Mouse (Mus musculus) gastrocnemius, postnatal 10 days (tissue): ENCODE measurements at regions not wholly inside any gene's neighbourhood (a gene's known extent, or its start where the extent isn't known, plus 50 kb on each side); places are given as distances from the start of the nearest gene placed in this dataset.

Experiments used
- DNase-seq: peaks from one replicate; pipeline ENCODE4 v3.0.0; 2021; ENCODE audit warnings: mixed read lengths

DNA sequence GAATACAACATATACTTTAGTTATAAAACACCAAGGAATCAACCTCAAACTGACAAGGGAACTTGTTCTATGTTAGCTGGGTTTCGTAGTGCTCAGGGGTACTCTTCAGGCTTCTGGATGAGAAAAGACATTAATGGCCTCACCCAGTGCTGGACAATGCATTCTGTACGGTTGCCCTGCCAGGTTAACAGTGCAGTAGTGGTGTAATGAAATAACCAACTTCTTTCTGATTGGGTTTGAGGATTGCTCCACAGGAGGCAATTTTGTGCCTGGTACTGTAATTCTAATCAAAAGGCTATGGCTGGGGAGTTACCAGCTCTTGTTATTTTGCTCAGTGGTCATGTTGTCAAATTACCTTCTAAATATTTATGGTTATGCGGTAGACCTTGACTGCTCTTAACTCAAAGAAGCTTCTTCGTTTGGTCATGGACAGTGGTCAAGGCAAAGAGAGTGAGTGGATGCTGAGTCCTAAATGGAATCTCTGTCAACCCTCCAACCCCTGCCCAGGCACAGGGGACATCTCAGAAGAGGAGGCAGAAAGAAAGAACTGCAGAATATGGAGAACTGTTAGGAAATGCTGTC is 158.8 kb upstream of the B3gat2 start:
- no peak for DNase-seq

DNA sequence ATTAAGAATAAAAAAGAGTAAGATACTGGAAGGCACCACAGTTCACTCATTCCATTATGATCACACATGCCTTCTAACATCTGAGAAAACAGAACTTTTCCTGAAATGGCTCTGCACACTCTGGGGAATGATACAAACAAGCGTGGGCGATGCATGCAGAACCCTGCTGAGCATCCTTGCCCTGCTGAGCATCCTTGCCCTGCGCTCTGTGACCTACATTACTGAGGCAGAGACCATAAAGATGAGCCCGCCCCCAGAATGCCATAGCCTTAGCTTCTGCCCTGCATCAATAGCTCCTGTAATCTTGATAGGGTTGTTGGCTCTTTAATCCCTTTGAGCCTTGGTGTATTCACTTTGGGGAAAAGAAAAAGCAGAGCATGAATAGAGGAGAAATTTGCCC is 132.2 kb upstream of the B3gat2 start:
- DNase-seq, result no peak

DNA sequence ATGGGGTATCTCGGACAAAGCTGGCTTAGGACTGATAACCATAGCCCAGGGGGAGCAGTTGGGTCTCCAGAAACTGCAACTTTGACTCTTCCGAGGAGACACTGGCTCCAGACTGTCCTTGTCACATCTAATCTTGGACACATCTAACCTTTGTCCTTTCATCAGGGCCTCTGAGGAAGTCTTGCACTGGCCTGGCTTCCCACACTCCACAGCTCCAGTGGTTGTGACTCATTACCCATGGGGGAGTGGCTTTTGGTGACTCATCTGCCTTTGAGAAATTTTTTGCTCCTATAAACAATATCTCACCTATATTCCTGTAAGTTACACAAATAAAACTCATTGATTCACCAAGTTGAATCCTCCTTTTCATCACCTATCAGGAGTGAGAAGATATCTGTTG is 116.5 kb upstream of the B3gat2 start:
- no peak for DNase-seq

DNA sequence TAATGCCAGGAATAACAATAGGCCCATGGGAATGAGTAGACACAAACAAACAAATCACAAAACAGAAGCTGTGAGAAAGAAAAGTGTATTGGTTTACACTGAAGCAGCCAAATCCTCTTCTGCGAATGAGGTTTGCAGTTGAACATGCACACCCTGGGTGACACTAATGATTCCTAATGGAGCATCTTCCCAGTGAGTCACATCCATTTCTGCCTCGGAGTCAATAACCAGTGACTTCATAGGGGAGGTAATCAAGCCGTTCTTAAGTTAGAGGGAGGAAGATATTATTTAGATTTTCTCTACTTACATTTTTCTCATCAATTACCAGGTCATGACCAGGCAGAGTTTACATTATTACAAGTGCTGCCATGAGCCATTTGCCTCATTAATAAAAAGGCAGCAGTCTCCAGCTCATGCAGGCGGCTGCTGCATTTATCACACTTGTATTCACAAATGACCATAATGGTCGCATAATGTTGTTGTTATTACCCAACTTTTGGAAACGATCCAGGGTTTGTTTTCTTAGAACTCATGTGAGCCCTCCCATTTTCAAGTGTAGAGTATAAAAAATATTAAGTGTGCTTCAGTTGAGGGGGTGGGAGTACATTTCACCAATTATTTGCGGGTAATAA is 112.6 kb upstream of the B3gat2 start:
- no peak for DNase-seq

DNA sequence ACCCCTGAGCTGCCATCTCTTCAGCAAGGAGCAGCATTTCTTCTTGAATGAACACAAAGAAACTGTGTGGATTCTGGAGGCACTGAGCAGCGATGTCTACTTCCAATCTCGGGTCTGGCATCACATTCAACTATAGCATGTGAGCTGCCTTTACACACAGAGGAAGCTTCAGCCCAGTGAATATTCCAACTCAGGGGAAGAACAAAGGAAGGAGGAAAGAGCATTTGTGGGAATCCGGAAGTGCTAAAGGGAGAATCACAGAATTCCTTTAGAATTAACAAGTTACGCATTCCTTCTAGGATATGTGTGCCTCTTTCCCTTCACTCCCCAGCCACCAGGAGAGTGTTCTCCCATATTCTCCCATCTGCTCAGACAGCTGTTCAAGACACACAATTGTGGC is 111.7 kb upstream of the B3gat2 start:
- no peak for DNase-seq

DNA sequence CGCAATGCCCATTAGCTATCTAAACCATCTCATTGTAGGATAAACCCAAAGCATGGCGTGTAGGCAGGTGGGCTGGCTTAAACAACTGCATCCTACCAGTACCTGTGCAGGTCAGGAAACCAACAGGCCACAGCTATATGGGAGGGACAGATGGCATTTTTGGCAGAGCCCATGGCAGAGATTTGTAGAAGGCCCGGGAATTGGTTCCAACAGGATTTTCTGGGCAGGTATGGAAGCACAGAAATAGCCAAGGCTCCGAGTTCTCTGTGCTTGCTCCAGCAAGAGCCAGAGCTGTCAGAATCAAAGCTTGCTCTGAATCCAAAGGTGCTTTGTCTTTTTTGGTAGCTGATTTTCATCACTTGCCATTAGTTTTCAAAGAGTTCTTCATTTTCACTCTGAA is 107.9 kb upstream of the B3gat2 start:
- no peak for DNase-seq

DNA sequence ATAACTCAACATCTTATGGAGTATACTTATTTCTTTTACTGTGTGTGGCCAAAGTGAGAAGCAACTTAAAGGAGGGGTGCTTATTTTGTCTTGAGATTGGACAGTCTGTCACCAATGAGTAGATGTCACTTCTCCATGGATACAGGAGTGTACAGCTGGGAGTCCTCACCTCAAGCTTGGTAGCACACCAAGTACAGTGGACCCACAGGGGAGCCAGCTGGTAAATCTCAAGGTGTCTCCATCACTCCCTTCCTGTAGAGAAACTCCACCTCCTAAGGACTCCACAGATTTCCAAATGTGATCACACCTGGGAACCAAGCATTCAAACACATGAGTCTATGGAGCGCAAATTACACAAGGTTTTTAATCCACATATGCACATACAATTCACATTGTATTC is 105.8 kb upstream of the B3gat2 start:
- DNase-seq, result no peak

DNA sequence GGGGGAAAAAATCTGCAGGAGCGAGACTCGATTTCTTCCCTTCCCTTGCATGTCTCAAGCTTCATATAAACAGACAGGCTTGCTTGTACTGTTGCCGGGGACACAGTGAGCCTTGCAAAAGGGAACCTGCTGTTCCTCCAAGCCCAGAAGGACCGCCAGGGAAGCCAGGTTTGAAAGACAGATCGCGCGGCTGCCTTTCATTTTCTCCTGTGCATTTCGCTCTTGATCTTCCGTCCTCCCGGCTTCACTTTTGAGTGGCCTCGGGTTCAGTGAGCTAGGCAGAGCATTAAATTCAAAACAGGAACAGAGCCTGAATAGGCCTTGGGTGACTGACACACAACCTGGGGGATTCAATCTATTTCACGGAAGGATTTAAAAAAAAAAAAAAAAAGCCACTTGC is 105.3 kb upstream of the B3gat2 start:
- no peak for DNase-seq

DNA sequence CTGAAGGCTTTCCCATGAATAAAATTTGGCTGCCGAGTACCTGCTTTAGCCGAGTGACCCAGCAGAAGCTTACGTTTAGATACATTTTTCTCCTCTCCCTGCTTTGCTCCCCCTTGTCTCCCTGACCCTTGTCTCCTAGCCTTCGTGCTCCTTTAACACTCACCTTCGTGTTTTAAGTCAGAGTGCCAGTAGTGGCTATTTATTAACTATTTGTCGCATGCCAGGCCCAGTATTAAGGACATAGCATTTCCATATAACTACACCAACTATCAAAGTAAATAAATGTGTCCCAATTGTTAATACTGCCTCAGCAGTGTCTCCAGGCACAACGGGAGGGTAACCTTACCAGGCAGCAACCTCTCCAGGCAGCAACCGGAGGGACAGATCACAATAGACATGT is 104.8 kb upstream of the B3gat2 start:
- no peak for DNase-seq

DNA sequence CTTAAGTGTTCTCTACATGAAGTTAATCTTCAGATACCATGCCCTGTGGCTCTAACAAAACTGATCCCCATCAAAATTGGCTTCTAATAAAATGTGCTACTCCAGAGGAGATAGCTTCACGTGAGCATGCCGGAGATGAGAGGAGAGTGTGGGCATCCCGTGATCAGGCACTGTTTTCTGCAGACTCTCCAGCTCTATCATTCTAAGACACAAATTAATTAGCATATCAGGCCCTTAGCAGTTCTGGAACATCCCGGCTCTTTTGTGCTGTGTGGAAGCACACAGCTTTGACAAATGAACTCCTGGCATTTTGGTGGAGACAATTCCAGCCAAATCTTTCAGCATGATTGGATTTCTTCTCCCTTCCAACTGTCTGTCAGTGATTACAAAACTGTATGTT is 91.0 kb upstream of the B3gat2 start:
- DNase-seq, result no peak

DNA sequence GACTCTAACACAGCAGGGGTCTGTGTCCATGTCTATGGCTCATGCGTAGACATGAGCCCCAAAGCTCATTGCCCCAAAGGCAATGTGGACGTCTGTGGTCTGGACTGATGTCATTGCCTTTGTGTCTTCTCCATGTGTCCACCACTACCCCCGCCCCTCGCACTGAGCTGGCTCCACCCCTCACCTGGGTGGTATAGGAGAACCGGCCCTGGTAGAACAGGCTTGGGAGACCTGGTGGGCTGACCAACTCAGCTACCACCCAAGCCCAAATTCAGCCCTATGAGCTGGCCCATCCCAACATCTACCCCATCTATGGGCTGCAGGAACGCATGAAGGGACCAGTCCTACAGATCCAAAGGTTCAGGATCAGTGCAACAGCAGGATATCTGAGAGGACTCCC is 87.2 kb upstream of the B3gat2 start:
- DNase-seq, result no peak

DNA sequence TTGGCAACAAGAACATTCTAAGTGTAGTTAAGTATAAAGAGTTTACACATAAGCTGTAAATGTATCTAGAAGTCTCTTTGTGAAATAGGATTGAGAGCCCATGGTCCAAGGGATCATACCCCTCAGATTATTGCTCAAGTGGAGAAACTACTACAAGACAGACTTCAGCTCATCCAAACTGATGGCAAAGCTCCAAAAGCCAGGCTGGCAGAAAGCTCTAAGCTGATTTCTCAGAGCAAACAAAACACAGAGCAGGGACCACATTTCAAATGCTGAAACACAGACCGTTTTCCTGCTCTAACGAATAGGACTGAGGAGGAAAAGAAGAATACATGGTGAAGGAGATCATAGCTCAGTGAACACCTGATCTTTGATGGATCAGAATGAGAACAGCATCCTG is 85.3 kb upstream of the B3gat2 start:
- no peak for DNase-seq

DNA sequence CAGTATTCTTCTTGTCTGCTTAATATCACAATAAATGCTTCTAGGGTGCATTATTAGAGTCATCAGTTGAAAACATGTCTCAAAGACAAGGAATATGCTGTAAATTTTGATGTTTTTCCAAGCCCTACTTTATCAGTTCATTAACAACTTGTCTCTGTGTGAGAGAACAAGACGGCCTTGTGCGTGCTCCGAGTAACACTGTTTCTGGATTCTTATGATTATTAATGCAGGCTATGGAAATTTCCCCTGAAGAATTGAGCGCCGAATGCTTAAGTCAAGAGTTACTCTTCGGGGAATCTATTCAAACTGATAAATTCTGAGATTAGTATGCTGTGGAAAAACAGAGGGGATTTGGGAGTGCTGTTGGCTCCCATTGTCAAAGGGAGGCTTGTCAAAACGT is 72.2 kb upstream of the B3gat2 start:
- DNase-seq, result no peak

DNA sequence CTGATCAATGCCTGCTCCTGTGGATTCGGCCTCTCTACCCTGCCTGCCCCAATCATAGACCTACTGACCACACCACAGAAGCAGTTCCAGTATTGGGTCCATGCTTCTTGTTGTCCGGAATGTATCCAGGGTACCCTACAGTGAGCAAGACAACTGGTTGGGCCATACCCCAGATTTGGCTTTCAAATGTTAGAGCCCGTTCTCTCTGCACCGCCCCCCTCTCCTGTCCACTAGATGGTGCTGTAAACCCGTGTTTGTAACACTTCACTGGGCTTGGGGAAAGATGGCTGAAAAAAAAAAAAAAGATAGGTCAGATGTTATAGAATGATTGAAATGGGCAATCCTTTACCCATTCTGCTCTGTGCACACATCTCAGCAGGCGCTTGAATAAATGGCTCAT is 56.1 kb upstream of the B3gat2 start:
- DNase-seq, result peak; percentile 26

DNA sequence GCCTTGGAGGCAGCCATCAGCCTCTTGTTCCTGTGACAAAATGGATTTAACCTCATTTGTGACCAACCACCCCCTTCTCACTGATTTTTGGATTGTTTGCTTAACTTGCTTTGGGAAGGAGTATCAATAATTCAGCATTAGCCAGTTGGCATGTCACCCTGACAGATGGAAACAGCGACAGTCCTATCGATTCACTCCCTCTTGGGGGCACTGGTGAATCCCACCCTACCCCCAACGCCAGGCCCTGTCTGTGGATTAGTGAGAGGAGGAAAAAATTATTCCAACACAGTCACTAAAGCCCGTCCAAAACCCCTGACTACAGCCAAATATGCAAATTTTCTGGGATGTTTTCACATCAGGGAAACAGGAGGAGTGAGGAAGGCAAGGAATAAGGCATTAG is 55.1 kb upstream of the B3gat2 start:
- no peak for DNase-seq
